Mouse (Mus musculus): ENCODE measurements around the gene Cpt1b.

The Cpt1b gene

GRCm38 (mm10) chr15:89432946-89433345 lies 7.3 kb upstream of the Cpt1b start:
- 70% methylated on average over 4 of the region's 4 CpGs for WGBS

GRCm38 (mm10) chr15:89431806-89432205 lies 6.1 kb upstream of the Cpt1b start:
- 95% methylated on average over 6 of the region's 6 CpGs for WGBS

GRCm38 (mm10) chr15:89431271-89431670 lies 5.6 kb upstream of the Cpt1b start:
- WGBS: 88% methylated on average over 3 of the region's 3 CpGs

GRCm38 (mm10) chr15:89430771-89431170 lies 5.1 kb upstream of the Cpt1b start:
- 70% methylated on average over 9 of the region's 9 CpGs for WGBS

GRCm38 (mm10) chr15:89430341-89430740 lies 4.7 kb upstream of the Cpt1b start:
- WGBS: 30% methylated on average over 6 of the region's 6 CpGs

- under 1% methylated on average over 70 of the region's 70 CpGs for WGBS
Measured at GRCm38 (mm10) chr15:89429352-89430221, 3.9 kb upstream of the Cpt1b start, which contains the start of the genes C730034F03Rik, Gm44502 and Chkb. C730034F03Rik (plus strand) TSS chr15:89429589. Gm44502 (minus strand) TSS chr15:89429696. Chkb (minus strand) TSS chr15:89429908.

- WGBS: 5% methylated on average over 21 of the region's 22 CpGs
Measured at GRCm38 (mm10) chr15:89428821-89429351, 3.2 kb upstream of the Cpt1b start.

- WGBS: 81% methylated on average over 19 of the region's 19 CpGs
Measured at GRCm38 (mm10) chr15:89428136-89428790, 2.6 kb upstream of the Cpt1b start.

GRCm38 (mm10) chr15:89426716-89427115 lies 1.1 kb upstream of the Cpt1b start:
- 84% methylated on average over 10 of the region's 10 CpGs for WGBS

GRCm38 (mm10) chr15:89424621-89425020 lies 1.0 kb downstream of the Cpt1b start:
- 83% methylated on average over 8 of the region's 8 CpGs for WGBS

GRCm38 (mm10) chr15:89421938-89422337 lies 3.7 kb downstream of the Cpt1b start:
- WGBS: 98% methylated on average over 9 of the region's 9 CpGs

GRCm38 (mm10) chr15:89415282-89415681 lies 10.4 kb downstream of the Cpt1b start:
- 77% methylated on average over 8 of the region's 8 CpGs for WGBS

- 89% methylated on average over 24 of the region's 24 CpGs for WGBS
Measured at GRCm38 (mm10) chr15:89410118-89410517, 15.5 kb downstream of the Cpt1b start, which contains the start of gene Syce3. Syce3 (minus strand) TSS chr15:89410503.

- 84% methylated on average over 10 of the region's 10 CpGs for WGBS
Measured at GRCm38 (mm10) chr15:89404831-89405623, 20.6 kb downstream of the Cpt1b start.

GRCm38 (mm10) chr15:89402471-89402870 lies 23.2 kb downstream of the Cpt1b start:
- WGBS: 77% methylated on average over 1 of the region's 1 CpGs

- 100% methylated on average over 1 of the region's 1 CpGs for WGBS
Measured at GRCm38 (mm10) chr15:89399716-89400115, 25.9 kb downstream of the Cpt1b start.

- WGBS: 64% methylated on average over 2 of the region's 2 CpGs
Measured at GRCm38 (mm10) chr15:89398146-89398545, 27.5 kb downstream of the Cpt1b start.

GRCm38 (mm10) chr15:89396883-89397282 lies 28.8 kb downstream of the Cpt1b start:
- 82% methylated on average over 4 of the region's 4 CpGs for WGBS

- 83% methylated on average over 10 of the region's 10 CpGs for WGBS
Measured at GRCm38 (mm10) chr15:89390081-89390480, 35.6 kb downstream of the Cpt1b start.

GRCm38 (mm10) chr15:89387127-89387526 lies 38.5 kb downstream of the Cpt1b start:
- WGBS: 47% methylated on average over 12 of the region's 12 CpGs

- 95% methylated on average over 7 of the region's 7 CpGs for WGBS
Measured at GRCm38 (mm10) chr15:89384617-89385016, 41.0 kb downstream of the Cpt1b start, which contains the start of gene Klhdc7b. Klhdc7b (plus strand) TSS chr15:89384917.
